Mouse (Mus musculus) induced T-regulatory cell, adult 2 months (primary cell): ENCODE results near the gene 1700061G19Rik.
A peak's percentile ranks its signal among the peaks of the same experiment; 100 is the strongest.
"Not testable (repeated sequence)": the region's sequence is repeated elsewhere in the genome, so short reads cannot be mapped to it uniquely, and the experiment has no call there.

Experiments
- DNase-seq: peaks from one replicate; pipeline ENCODE4 v3.0.0-alpha.2; 2012; ENCODE audit warnings: low read depth

The 1700061G19Rik gene

DNA sequence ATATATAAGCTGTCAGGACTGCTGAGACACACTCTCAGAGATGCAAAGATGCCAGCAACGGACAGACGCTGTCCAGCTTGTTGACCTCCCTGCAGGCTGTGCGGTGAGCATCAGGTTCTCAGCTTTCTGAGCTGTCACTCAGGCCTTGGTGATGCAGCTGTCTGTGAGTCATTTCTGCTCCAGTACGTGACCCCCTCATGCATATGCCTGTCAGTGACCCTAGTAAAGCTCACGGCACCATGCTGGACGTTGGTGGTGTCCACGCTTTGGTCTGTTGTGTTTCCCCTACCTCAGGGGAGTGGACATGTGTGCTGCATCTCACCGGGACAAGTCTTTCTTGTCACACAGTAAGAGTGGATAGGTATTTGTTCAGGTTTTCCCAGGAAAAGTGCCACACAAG is 3.5 kb upstream of the 1700061G19Rik start:
- no peak for DNase-seq

DNA sequence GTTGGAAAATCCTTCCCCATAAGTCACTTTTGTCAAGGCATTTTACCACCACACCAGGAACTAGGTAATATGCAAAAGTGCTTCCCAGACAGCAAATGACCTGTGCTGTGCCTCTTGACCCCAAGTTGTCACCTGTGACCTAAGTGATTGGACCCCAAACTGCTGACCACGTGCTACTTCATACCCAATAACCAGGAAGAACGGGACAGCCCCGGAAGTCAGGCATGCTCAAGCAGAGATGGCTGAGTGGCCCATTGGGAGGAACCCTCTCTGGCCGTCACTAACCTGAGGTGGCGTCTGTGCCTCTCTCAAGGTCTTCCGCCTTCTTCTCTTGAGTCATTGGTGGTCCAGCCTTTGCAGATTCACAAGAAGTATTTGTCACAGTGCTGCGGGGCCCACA is 2.8 kb upstream of the 1700061G19Rik start:
- DNase-seq = no peak

GRCm38 (mm10) chr17:56874237-56874636 is 1.0 kb upstream of the 1700061G19Rik start, which contains the start of gene Acsbg2:
Gene Acsbg2, minus strand, starts transcription at chr17:56874447.
- no peak for DNase-seq

DNA sequence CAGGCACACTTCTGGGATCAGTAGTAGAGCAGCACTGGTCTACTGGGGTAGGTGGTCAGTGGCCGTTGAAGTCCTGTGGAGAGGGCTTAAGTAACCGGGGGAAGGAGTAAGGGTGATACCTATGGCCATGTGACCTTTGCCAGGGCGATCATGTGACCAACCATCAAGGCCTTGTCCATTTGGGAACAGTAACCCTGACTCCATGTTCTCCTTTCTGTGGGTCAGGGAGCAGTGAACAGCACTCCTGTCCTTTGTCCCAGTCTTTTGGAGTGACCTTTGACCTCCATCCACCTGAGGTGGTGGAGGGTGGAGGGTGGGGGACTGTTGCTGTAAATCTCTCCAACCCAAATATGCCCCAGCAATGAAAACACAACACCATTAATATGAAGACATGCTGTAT is 1.2 kb downstream of the 1700061G19Rik start:
- DNase-seq = no peak

DNA sequence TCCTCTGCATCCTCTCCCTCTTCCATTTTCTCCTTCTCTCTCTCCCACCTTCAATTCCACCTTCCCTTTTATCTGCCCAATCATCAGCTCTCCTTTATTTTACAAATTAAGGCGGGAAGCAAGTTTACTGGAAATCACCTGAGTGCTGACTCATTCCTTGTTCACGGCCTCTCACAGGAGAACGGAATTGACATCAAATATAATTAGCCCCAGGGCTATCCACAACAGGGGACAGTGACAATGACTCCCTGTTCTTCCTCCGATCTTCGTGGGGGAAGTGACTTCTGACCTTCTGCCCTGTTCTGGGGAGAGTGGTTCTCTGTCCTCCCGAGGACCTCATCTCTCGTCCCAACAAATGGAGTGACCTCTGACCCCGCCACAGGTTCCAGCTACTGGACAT is 1.7 kb downstream of the 1700061G19Rik start:
- DNase-seq = no peak

DNA sequence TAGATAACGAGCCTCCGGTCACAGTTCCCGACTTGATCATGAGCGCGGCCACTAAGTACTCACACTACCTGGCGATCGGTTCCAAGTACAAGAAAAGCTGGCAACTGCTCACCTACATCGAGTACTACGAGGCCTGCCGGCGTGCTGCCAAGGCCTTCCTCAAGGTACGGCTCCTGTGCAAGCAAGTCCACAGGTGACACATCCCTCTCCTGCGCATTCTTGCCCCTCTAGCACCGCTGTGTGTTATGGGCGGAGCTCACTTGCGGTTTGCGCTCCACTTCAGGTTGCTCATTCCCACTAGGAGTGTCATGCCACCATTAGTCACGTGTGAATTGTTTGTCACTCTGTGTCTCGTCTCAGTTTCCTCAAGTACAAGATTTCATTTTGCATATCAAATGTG is 2.1 kb downstream of the 1700061G19Rik start:
- no peak for DNase-seq

- DNase-seq = peak; percentile 39
These were observed 8.3 kb downstream of the 1700061G19Rik start for GRCm38 (mm10) chr17:56883612-56884011.

DNA sequence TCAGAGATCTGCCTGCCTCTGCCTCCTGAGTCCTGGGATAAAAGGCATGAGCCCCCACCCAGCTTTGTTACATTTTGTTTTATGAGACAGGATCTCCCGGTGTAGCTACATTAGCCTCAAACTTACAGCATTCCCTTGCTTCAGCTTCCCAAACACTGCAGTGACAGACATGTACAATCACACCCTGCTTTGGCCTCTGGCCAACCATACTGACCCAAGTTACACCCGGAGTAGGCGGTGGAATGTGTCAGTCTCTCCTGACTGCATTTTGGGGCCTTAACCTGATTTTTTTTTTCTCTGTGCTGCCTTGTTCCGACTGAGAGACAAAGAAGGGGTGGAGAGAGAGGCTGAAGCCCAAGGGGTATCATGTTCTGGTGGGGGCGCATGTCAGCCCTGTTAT is 9.1 kb downstream of the 1700061G19Rik start:
- DNase-seq = no peak

DNA sequence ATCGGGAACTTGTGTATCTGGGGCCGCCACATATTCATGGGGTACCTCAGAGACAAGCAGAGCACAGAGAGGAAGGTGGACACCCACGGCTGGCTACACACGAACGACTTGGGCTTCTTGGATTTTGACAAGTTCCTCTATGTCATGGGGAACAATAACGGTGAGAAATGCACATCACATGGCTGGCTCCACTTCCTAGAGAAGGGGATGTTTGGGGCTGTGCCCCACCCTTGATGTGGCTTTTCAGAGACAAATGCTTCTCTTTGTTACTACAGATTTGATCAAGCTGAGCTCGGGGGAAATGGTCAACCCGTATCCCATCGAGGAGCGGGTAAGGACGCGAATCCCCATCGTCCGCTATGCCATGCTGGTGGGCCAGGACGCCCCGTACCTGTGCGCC is 9.5 kb downstream of the 1700061G19Rik start:
- peak; percentile 33 for DNase-seq

GRCm38 (mm10) chr17:56888050-56888449 is 12.8 kb downstream of the 1700061G19Rik start:
- peak; percentile 32 for DNase-seq

DNA sequence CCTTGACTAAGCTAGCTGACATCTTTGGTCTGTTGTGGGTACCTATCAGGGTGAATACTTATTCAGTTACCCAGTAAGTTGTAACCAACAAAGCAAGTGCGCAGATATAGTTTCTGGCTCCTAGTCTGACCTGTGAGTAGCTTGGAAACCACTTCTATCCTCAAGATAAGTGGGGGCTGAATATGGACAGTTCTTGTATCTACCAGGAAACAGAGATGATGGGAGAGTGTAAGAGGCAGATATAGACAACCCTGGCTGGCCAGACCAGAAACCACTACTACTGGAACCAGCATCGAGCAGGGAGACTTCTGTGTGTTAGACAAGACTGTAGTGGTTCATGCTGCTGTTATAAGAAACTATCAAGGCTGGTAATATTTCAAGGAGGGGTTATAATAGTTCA is 14.7 kb downstream of the 1700061G19Rik start:
- DNase-seq = no peak

- DNase-seq = no peak
These were observed 20.2 kb downstream of the 1700061G19Rik start for GRCm38 (mm10) chr17:56895368-56895918.

- no peak for DNase-seq
These were observed 21.3 kb downstream of the 1700061G19Rik start for GRCm38 (mm10) chr17:56896513-56897129.

DNA sequence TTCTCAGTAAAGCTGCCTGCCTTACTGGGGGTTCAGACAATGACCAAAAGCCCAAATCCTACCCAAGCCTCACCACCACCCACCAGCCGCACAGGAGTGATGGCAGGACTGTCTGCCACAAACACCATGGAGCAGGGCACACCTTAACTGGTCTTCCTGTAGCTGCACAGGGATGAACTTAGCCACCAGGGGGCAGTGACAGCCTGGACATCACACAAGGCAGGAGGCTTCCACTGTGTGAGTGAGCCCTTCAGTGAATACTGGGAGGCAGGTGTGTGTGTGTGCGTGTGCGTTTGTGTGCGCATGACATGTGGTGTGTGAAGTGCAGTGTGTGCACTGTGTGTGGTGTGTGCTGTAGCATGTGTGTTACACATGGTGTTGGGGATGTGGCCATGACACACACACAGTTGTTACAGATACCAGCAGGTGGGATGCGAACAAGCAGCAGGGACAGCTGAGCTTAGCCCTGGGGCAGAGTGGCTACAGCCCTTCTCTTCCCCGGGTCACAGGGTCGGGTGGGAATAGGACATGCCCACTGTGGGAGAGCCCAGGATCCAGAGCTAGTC is 22.4 kb downstream of the 1700061G19Rik start:
- peak; percentile 88 for DNase-seq

GRCm38 (mm10) chr17:56902698-56903097 is 27.4 kb downstream of the 1700061G19Rik start:
- DNase-seq = no peak

GRCm38 (mm10) chr17:56906166-56906565 is 30.9 kb downstream of the 1700061G19Rik start:
- DNase-seq = no peak

GRCm38 (mm10) chr17:56907096-56907495 is 31.8 kb downstream of the 1700061G19Rik start:
- no peak for DNase-seq

GRCm38 (mm10) chr17:56907887-56908286 is 32.6 kb downstream of the 1700061G19Rik start:
- DNase-seq = no peak

DNA sequence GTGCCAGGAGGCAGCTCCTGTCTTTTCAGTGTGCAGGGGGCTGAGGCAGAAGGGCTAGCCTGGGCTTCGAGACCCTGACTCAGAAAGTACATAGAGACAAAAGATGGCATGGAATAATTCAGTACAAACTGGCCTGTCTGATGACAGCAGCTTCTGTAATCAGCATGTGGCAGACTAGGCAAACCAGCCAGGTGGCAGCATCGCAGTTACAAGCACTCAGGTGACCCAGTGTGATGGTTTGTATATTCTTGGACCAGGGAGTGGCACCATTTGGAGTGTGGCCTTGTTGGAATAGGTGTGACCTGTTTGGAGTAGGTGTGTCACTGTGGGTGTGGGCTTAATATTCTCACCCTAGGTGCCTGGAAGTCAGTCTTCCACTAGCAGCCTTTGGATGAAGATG is 34.5 kb downstream of the 1700061G19Rik start:
- DNase-seq = not testable (repeated sequence)

DNA sequence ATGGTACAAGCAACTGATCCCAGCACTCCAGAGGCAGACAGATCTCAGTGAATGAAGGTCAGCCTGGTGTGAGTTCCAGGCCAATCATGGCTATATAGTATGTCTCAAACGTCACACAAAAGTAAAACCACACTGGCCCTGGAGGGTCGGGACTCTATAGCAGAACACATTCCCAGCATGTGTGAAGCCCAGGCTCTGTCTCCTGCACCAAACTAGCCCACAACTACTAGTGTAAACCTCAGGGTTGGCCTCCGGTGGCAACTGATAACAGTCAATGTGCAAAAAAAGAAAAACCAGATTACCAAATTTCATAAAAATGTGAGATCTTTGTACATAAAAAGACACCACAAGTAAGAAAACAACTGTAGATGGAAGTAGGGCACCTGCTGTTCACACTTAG is 37.7 kb downstream of the 1700061G19Rik start:
- no peak for DNase-seq

DNA sequence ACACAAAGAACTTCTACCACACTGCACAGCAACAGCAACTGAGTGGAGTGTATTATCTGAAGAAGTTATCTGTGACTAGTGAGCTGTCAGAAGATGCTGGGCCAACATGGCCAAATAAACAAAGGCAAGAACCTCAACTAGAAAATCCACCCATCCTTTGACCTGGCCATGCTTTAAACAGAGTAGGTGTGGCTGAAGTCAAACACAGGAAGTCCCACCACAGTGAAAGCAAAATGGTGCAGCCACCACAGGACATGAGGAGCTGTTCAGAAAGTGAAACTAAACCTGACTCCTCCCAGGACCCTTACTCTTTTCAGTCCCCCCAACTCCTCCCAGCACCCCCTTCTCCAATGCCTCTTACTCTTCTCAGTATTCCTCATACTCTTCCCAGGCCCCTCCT is 38.2 kb downstream of the 1700061G19Rik start:
- peak; percentile 43 for DNase-seq

GRCm38 (mm10) chr17:56917166-56917565 is 41.9 kb downstream of the 1700061G19Rik start:
- no peak for DNase-seq

DNA sequence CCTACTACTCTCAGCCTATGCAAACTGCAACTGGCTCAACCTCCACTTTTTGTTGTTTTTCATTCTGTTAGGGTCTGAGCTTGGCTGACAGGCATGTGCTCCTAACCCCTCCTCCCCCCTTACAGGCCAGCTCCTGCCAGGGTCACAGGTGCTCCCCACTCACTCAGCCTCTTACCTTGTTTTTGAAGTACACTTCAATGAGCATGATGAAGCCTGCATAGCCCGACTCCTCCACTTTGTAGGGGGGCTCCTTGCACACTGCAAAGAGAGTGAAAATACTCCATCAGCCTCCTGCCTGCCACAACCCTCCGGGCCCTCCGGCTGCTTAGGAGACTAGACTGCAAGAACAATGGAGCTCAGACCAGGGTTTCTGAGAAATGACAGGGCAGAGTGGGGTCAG is 44.4 kb downstream of the 1700061G19Rik start:
- no peak for DNase-seq

- peak; percentile 46 for DNase-seq
These were observed 50.7 kb downstream of the 1700061G19Rik start for GRCm38 (mm10) chr17:56925998-56926397.
